Mouse (Mus musculus) olfactory bulb, adult 2 months (tissue): Measurements from ENCODE around the gene Srsf12.

Source experiments
- CTCF ChIP-seq: fragments of 200-500 bp; IDR thresholded peaks from 2 replicates; pipeline ENCODE4 v1.5.1; 2012; ENCODE audit warnings: low read depth, mild to moderate bottlenecking, low read length, moderate library complexity; ENCODE audit not compliant: insufficient read depth
- POLR2A ChIP-seq: fragments of 200-500 bp; IDR thresholded peaks from 2 replicates; pipeline ENCODE4 v1.6.1; 2012; ENCODE audit warnings: mild to moderate bottlenecking, low read depth, low read length, moderate library complexity; ENCODE audit not compliant: insufficient read depth

GRCm38 (mm10) chr4:33245853-33246395, 37.1 kb downstream of the Srsf12 start:
- TF ChIP-seq POLR2A = no peak
- TF ChIP-seq CTCF = no peak
